Mouse (Mus musculus) kidney, adult 2 months (tissue): Measurements from ENCODE around the gene Dcaf17.

ENCODE experiments used
- CTCF ChIP-seq: fragments of 200-500 bp; conservative IDR thresholded peaks from 2 replicates; pipeline ENCODE4 v1.5.1; 2011; ENCODE audit warnings: low read depth, mild to moderate bottlenecking, control low read depth, low read length, moderate library complexity, mixed read lengths; ENCODE audit not compliant: insufficient read depth, insufficient read length
- POLR2A ChIP-seq: fragments of 200-500 bp; IDR thresholded peaks from one replicate; pipeline ENCODE4 v1.6.1; 2011; ENCODE audit warnings: low read depth, low read length, control low read depth

DNA sequence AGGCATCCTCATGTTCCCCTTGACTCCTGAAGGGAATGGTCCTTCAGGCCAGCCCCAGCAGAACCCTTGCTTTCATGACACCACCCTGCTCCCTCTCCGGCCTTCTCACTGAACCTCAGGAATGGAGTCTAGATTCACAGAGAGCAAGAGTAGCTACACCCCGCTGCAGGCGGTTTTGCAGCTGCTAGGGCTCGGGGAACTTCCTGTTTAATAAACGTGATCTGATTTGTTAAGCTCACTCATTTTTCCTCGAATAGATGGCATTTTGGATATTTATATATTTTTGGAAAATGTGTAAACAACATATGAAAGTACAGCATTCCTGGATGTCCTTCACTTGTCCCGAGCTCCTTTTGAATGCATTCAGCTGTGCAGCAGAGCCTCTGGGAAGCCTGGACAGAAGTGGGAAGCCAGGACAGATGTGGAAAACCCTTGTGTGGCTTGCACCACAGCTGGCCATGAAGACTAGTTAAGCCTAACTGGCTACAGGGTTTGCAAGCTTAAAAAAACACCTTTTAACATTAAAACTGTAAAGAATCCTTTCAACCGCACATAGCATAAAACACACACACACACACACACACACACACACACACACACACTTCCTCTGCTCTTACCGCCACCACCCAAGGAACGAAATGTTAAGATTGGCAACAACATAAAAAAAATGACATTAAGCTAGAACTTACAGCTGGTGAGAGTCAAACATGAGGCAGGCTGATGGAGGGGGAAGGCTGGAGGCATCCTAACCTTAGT, 72.8 kb downstream of the Dcaf17 start:
- no peak for TF ChIP-seq CTCF
- no peak for TF ChIP-seq POLR2A
